Mouse (Mus musculus) thymus, adult 2 months (tissue): ENCODE measurements around the gene Cdc7.

Experiments
- CTCF ChIP-seq: fragments of 200-500 bp; IDR thresholded peaks from 2 replicates; pipeline ENCODE4 v1.5.1; 2012; ENCODE audit warnings: mild to moderate bottlenecking, control low read depth, low read length, moderate library complexity, borderline replicate concordance; ENCODE audit not compliant: control insufficient read depth, poor library complexity, insufficient read depth; ENCODE audit errors: extremely low read depth
- POLR2A ChIP-seq: fragments of 200-500 bp; IDR thresholded peaks from 2 replicates; pipeline ENCODE4 v1.6.1; 2012; ENCODE audit warnings: mild to moderate bottlenecking, low read length, control low read depth, moderate library complexity; ENCODE audit not compliant: control insufficient read depth, poor library complexity, insufficient read depth; ENCODE audit errors: extremely low read depth

DNA sequence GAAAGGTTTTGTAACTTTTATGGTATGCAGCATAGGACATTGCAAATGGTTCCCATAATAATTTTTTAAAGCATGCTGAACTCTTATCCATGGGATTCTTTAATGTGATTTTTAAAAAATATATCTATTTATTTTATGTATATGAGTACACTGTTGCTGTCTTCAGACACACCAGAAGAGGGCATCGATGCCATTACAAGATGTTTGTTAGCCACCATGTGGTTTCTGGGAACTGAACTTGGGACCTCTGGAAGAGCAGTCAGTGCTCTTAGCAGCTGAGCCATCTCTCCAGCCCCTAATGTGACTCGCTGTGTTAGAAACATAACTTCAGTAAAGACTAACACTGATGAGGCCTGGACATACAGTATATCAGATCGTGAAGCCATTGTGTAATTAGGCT lies 2.3 kb downstream of the Cdc7 start:
- no peak for TF ChIP-seq CTCF
- TF ChIP-seq POLR2A = no peak
